Mouse (Mus musculus) ES-Bruce4 (cell line): ENCODE measurements around the gene Ipo4.

Source experiments
- CTCF ChIP-seq: IDR thresholded peaks from one replicate; pipeline ENCODE4 v1.8.1; 2011; ENCODE audit warnings: low read depth, low read length
- POLR2A ChIP-seq: IDR thresholded peaks from one replicate; pipeline ENCODE4 v1.8.1; 2011; ENCODE audit warnings: low read length; ENCODE audit not compliant: insufficient read depth

DNA sequence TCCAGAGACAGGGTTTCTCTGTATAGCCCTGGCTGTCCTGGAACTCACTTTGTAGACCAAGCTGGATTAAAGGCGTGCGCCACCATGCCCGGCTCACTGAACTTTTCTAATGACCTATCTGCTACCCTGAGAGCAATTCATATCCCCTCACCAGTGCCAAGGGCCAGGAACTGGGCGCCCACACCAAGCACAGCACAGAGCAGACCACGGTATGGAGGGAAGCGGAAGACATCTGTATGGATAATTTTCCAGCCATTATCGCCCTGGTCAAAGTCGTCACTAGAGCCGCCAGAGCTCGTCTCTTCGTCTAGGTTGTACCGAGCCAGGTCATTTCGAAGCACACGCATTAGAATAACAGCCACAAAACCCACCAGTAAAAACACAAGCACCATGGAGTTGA, 5.1 kb upstream of the Ipo4 start:
- no peak for TF ChIP-seq POLR2A
- TF ChIP-seq CTCF, result no peak
